Mouse (Mus musculus): ENCODE measurements around the gene Tnfrsf18. TPM values are rescaled to one million over a fixed set of nuclear protein-coding genes. Genes with fewer than 3 reads are reported as not detected.

Gene Tnfrsf18
- not detected for total RNA-seq (2021)

- DNase-seq (ENCODE audit: low spot score in 2 of 2), result peak; percentile 37 to 81
- intact Hi-C loops (cut with DNase I), result no loop called here
These were observed at the start of gene Tnfrsf18 for GRCm38 (mm10) chr4:156026013-156026412. TSS of gene Tnfrsf18 (plus strand) at chr4:156026164.

GRCm38 (mm10) chr4:155981436-155982082 is 44.4 kb upstream of the Tnfrsf18 start:
- DNase-seq (ENCODE audit: low spot score in 2 of 2), result no peak
- intact Hi-C loops (cut with DNase I), result no loop called here

- intact Hi-C loops (cut with DNase I), result no loop called here
- no peak for DNase-seq (ENCODE audit: low spot score in 2 of 2)
These were observed 42.2 kb upstream of the Tnfrsf18 start for GRCm38 (mm10) chr4:155983788-155984187.

GRCm38 (mm10) chr4:155991211-155991907 is 34.6 kb upstream of the Tnfrsf18 start:
- no peak for DNase-seq (ENCODE audit: low spot score in 2 of 2)
- intact Hi-C loops (cut with DNase I), result no loop called here

- DNase-seq (ENCODE audit: low spot score in 2 of 2), result no peak
- intact Hi-C loops (cut with DNase I), result loop anchor here (2.0 kb wide), 2 partner anchors 39 to 49 kb away; partner anchors contain the start of gene Ube2j2
These were observed 34.1 kb upstream of the Tnfrsf18 start for GRCm38 (mm10) chr4:155991908-155992230.

GRCm38 (mm10) chr4:155992241-155992905 is 33.6 kb upstream of the Tnfrsf18 start, which contains the start of the genes B3galt6 and Sdf4:
TSS of gene B3galt6 (minus strand) at chr4:155992649.
TSS of gene Sdf4 (plus strand) at chr4:155992872.
- intact Hi-C loops (cut with DNase I), result loop anchor here (2.0 kb wide), 2 partner anchors 38 to 50 kb away; partner anchors contain the start of gene Ube2j2
- DNase-seq (ENCODE audit: low spot score in 2 of 2), result peak; percentile 88 to 92

- peak; percentile 97 to 98 for DNase-seq (ENCODE audit: low spot score in 2 of 2)
- intact Hi-C loops (cut with DNase I), result loop anchor here (1.0 to 2.0 kb wide), 3 partner anchors 38 to 116 kb away; partner anchors contain the start of genes 9430015G10Rik and Ube2j2
These were observed 32.9 kb upstream of the Tnfrsf18 start for GRCm38 (mm10) chr4:155992906-155993547.

GRCm38 (mm10) chr4:155993606-155994005 is 32.4 kb upstream of the Tnfrsf18 start:
- intact Hi-C loops (cut with DNase I), result loop anchor here (1.0 to 2.0 kb wide), 3 partner anchors 37 to 116 kb away; partner anchors contain the start of genes 9430015G10Rik and Ube2j2
- DNase-seq (ENCODE audit: low spot score in 2 of 2), result no peak

- intact Hi-C loops (cut with DNase I), result no loop called here
- DNase-seq (ENCODE audit: low spot score in 2 of 2), result no peak
These were observed 21.9 kb upstream of the Tnfrsf18 start for GRCm38 (mm10) chr4:156004109-156004508.

GRCm38 (mm10) chr4:156008369-156008768 is 17.6 kb upstream of the Tnfrsf18 start:
- intact Hi-C loops (cut with DNase I), result no loop called here
- no peak for DNase-seq (ENCODE audit: low spot score in 2 of 2)

GRCm38 (mm10) chr4:156013637-156014036 is 12.3 kb upstream of the Tnfrsf18 start, which contains the start of gene Tnfrsf4:
TSS of gene Tnfrsf4 (plus strand) at chr4:156013843.
- intact Hi-C loops (cut with DNase I), result no loop called here
- DNase-seq (ENCODE audit: low spot score in 2 of 2), result peak in 1 of 2 experiments; percentile 82

GRCm38 (mm10) chr4:156014436-156014835 is 11.5 kb upstream of the Tnfrsf18 start:
- intact Hi-C loops (cut with DNase I), result no loop called here
- peak in 1 of 2 experiments; percentile 30 for DNase-seq (ENCODE audit: low spot score in 2 of 2)

- DNase-seq (ENCODE audit: low spot score in 2 of 2), result no peak
- intact Hi-C loops (cut with DNase I), result no loop called here
These were observed 6.2 kb upstream of the Tnfrsf18 start for GRCm38 (mm10) chr4:156019771-156020170.

- no peak for DNase-seq (ENCODE audit: low spot score in 2 of 2)
- intact Hi-C loops (cut with DNase I), result no loop called here
These were observed 4.6 kb upstream of the Tnfrsf18 start for GRCm38 (mm10) chr4:156021381-156021780.

- intact Hi-C loops (cut with DNase I), result no loop called here
- DNase-seq (ENCODE audit: low spot score in 2 of 2), result no peak
These were observed 4.0 kb upstream of the Tnfrsf18 start for GRCm38 (mm10) chr4:156021942-156022419.

- intact Hi-C loops (cut with DNase I), result no loop called here
- DNase-seq (ENCODE audit: low spot score in 2 of 2), result no peak
These were observed 2.4 kb upstream of the Tnfrsf18 start for GRCm38 (mm10) chr4:156023520-156023919.

- DNase-seq (ENCODE audit: low spot score in 2 of 2), result peak in 1 of 2 experiments; percentile 38
- intact Hi-C loops (cut with DNase I), result no loop called here
These were observed 1.8 kb upstream of the Tnfrsf18 start for GRCm38 (mm10) chr4:156024184-156024583.

GRCm38 (mm10) chr4:156028580-156028979 is 2.6 kb downstream of the Tnfrsf18 start:
- no peak for DNase-seq (ENCODE audit: low spot score in 2 of 2)
- intact Hi-C loops (cut with DNase I), result no loop called here

GRCm38 (mm10) chr4:156030651-156031118 is 4.7 kb downstream of the Tnfrsf18 start:
- intact Hi-C loops (cut with DNase I), result loop anchor here (2.0 to 5.0 kb wide), 2 partner anchors 38 to 72 kb away; partner anchors contain the start of genes B3galt6 and Sdf4
- DNase-seq (ENCODE audit: low spot score in 2 of 2), result no peak

Measured in left cerebral cortex, postnatal 25 days (tissue).